Mouse (Mus musculus) liver, embryonic 14.5 days (tissue): ENCODE data around the gene Nucks1.
"Not testable (repeated sequence)": the region's sequence is repeated elsewhere in the genome, so short reads cannot be mapped to it uniquely, and the experiment has no call there.

Source experiments
- CTCF ChIP-seq: IDR thresholded peaks from 2 replicates; pipeline ENCODE4 v1.5.1; 2016; ENCODE audit warnings: antibody characterized with exemption, low read depth, control low read depth
- EP300 ChIP-seq: IDR thresholded peaks from 2 replicates; pipeline ENCODE4 v1.6.1; 2016; ENCODE audit warnings: antibody characterized with exemption, low read depth

GRCm38 (mm10) chr1:131909236-131909635 is 1.1 kb upstream of the Nucks1 start:
- TF ChIP-seq CTCF, EP300: not testable (repeated sequence)
